Mouse (Mus musculus): Measurements from ENCODE around the gene Reep3.

Reep3 gene

GRCm38 (mm10) chr10:67109635-67110034 is 12.9 kb upstream of the Reep3 start:
- DNase-seq = no peak

DNA sequence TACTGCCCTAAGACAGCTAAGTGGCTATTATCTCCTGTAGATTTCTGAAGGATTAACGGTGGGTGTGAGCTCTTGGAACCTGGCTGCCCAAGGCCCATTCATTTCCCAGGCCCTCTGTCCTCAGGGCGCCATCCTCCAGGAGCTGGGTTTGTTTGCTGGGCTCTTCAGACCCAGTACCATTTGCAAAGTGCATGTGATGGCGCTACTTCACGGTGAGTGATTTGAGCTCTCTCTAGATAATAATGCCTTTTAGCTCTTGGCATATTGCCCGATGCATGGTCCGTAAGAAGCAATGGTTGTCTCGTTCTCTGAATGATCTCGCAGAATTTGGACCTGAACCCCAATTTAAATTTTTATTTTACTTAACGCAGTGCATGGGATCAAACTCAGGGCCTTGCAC is 11.4 kb upstream of the Reep3 start:
- DNase-seq = no peak

GRCm38 (mm10) chr10:67107017-67107761 is 10.4 kb upstream of the Reep3 start:
- no peak for DNase-seq

DNA sequence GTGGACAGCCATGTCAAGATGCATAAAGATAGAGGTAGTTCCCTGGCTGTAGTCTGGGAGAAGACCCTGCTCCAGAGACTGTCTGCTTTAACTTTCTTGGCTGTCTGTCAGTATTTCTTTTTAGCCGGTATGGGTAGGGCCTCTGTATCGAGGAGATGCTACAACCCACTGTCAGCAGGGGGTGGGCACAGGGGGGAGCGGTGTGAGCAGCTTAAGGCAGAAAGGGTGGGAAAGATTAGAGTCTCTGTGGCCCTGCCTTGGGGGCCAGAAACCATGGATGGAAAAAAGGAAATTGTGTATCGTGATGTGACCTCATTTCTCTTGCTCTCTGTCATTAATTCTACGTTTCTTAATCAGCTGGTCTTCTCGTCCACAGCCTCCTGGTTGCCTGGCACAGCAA is 9.7 kb upstream of the Reep3 start:
- DNase-seq = no peak

DNA sequence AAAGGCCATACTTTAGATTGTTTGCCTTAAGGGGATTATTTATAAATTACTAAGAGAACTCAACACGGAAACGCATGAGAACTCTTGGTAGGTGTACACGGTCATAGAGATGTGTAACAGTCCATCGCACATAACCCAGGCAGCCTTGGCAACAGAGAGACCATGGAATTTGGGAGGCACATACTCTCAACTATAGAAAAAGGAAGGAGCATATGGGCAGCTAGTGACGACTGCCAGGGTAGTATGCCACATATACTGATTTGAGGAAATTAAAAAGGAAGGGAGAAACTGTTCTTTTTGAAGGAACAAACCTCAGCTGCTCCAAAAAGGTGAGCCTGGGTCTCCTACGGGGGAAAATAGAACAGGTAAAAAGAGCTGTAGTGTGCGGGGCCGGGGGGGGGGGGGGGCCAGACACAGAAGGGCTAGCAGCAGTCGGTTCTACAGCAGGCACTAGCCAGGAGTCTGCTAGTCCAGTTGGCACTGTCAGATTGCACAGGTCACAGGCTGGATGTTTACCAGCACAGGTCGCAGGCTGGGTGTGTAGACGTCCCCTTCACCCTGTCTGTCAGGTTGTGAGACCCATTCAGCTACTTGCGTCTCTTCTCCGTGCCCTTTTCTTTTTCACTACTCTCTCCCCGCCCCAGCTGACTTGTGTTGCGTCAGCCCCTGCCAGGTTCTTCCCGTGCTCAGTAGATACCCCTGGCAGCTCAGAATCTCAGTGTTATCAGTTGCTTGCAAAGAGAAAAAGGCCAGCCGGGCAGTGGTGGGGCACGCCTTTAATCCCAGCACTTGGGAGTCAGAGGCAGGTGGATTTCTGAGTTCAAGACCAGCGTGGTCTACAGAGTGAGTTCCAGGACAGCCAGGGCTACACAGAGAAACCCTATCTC is 8.8 kb upstream of the Reep3 start:
- DNase-seq = peak; percentile 30

DNA sequence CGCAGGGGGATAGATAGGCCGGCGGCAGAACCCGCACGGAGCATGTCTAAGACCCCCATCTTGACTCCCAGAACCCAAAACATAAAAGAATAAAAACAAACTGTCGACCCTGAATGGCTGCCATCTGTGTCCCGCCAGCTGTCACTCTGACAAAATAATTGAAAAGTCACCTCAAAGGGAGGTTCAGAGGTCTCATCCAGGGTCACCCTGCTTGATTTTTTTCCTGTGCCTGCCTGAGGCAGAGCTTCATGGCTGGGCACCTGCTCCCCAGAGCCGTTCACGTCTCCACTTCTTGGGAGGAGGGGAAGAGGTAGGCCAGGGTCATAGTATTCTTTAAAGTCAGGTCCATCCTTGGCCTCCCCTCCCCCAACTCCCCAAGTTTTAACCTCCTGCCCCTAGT is 7.8 kb upstream of the Reep3 start:
- DNase-seq = no peak

DNA sequence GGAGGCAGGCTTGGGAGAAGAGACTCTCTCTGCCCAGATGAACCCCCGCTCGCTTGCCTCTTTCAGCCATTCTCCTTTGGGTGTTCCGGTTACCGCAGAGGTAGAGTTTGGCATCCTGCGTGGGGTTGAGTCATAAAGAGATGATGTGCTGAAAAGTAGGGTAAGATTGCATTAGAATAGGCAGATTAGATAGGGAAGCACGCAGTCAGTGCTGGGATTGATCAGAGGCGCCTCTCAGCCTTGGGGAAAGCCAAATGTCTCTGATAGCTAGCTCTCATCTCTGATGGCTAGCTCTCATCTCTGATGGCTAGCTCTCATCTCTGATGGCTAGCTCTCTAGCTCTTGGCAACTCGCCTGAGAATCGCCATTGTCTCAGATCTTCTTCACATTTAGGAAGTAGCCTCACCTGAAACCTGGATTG is 4.1 kb upstream of the Reep3 start:
- DNase-seq = no peak

DNA sequence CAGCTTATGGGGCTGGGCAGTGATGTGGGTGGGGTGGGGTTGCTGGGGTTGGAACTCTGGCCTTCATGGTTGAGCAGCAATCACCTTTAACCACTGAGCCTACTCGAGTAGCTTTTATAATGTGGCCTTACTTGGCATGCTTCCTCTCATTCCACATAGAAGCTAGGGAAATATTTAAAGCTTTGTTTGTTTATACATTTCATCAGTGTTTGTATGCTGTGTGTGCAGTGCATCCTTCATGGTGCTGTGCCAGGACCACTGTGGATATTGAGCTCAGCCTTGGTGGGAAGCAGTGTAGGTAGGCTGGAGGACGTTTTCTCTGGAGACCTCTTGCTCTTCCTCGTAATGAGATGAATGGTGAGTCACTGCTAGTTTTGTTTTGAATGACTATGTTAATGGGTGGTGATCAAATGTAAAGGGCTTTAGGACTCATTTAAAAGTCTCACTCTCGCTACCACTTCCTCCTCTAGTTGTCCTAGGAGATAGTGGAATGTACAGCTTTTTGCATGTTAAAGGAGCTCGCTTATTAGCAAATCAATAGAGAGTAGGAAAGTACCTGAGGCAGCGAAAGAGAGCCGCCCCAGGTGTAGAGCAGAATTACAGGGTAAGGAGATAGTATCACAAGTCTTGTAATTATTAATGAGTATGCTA is 3.4 kb upstream of the Reep3 start:
- DNase-seq = no peak

GRCm38 (mm10) chr10:67099183-67099929 is 2.6 kb upstream of the Reep3 start:
- no peak for DNase-seq

- no peak for DNase-seq
These were observed 1.8 kb upstream of the Reep3 start for GRCm38 (mm10) chr10:67098408-67099050.

DNA sequence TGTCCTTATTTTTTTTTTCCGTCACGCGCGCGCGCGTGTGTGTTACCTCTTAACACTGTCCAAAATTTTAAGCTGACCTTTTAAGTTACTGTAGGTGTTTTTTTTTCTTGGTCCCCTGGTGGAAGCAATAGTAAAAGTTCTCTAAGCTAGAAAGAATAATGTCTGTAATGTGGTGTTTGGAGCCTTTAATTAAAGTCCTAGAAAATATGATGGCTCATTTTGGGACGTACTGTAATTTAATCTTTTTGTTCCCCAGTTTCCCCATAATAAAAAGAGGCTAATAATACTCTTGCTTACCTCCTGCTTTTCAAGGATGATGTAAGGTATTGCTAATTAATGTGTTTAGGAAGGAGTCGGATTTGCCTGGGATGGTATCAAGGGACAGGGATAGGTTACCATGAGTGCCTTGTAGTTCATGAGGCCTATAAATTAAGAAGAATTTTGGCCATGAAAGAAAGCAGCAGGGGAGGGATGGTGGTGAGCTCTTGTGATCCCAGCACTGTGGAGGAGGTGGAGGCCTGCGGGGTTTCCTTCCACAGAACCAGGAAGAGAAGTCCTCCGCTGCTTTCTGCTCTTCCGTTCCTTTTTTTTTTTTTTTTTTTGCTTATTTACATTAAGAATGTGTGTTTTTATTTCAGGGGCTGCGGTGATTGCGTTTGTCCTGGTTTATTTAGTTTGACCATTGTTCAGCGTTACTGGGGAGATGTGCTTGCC is 849 bp upstream of the Reep3 start:
- DNase-seq = no peak

DNA sequence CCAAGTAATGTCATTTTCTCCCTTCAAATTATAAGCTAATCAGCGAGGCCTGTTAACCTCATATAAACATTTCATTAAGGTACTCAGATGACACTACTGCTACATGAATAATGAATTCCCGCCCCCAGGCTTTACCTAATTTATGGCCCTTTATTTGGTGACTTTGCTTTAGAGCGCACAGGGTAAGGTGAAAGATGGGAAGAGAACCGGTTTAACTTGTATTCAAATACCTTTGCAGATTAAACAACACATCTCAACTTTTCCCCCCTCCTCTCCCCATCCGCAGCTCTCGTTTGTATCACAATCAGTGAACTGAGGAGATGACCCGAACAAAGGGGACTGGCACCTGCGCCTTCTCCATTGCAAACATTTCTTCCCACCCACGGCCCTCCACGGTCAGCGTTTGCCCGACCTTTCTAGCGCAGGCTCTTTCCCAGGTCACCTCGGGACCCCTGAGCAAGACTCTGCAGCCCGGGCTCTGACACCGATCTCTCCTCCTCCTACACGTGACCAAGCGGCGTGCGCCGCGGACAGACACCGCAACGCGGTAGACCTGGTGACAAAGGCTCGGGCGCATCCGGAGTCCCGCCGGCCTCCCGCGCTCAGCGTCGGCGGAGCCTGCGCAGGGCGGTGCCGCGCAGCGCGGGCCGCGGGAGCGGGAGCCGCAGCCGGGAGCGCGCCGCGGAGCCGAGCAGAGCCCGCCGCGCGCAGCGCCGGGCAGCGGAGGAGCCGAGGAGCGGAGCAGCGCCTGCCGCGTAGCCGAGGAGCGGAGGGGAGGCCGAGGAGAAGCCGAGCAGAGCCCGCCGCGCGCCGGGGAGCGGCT is 736 bp downstream of the Reep3 start, which contains the start of gene Jmjd1c:
Gene Jmjd1c, plus strand, starts transcription at position 328 of the 823 bp plus-strand sequence.
- peak; percentile 77 for DNase-seq

DNA sequence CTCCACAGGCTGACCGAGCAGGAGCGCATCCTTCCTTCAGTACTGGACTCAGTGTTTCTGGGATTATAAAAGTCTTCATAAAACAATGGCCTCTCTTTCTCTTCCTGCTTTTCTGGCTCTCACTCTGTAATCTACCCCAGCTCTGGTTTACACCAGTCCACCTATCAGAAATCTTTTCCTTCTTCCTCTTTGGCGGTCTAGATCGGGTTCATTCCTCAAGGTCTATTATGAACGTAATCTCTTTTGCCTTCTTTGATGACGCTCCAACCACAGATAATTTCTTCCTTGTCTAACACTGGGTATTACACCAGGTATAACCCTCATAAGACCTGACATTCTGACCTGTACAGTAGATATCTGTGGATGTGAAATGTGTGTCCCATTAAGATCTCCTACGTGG is 1.8 kb downstream of the Reep3 start:
- no peak for DNase-seq

GRCm38 (mm10) chr10:67090611-67091010 is 6.1 kb downstream of the Reep3 start:
- no peak for DNase-seq

- no peak for DNase-seq
These were observed 9.1 kb downstream of the Reep3 start for GRCm38 (mm10) chr10:67087447-67088226.

GRCm38 (mm10) chr10:67085916-67086315 is 10.8 kb downstream of the Reep3 start:
- no peak for DNase-seq

DNA sequence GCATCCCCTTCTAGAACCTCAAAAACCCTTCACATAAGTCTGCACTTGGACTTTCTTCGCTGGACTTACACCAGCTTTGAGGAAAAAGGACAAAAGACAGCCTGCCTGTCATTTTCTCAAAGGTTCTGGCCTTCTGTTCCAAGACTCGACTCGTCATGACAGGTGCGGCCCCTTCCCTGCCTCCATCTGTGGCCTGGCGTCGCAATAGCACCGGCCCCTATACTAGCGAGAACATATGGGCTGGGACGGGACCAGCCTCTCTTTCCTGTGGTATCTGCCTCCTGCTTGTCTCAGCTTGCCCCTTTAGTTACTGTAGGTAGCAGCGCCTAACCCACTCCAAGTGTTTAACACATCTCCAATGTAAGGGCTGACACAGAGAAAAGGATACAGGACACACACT is 11.6 kb downstream of the Reep3 start:
- DNase-seq = no peak

- no peak for DNase-seq
These were observed 13.1 kb downstream of the Reep3 start for GRCm38 (mm10) chr10:67083446-67084166.

DNA sequence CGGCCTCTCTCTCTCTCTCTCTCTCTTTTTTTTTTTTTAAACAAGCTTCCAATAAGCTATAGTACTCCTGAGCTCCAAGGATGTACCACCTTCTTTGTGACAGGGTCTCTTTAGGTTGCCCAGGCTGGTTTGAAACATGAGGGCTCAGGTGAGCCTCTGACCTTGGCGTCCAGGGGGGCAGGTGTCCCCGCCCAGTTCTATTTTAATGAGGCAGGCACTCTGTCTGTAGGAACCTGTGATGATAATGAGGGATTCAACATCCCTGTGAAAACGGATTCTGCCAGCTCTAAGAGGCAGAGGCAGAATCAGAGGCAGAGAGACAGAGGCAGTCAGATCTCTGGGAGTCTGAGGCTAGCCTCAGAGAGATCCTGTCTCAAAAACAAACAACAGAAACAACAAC is 14.2 kb downstream of the Reep3 start:
- DNase-seq = no peak
